Mouse (Mus musculus) thymus, postnatal 36 days (tissue): ENCODE results near the gene Hnrnpc.

ENCODE experiments used
- DNase-seq, 2 experiments: peaks; one replicate each; pipeline ENCODE4 v3.0.0; 2022; ENCODE audit warnings: mixed read lengths in 2 of 2

The Hnrnpc gene

GRCm38 (mm10) chr14:52103856-52104676, at the start of gene Hnrnpc:
Gene Hnrnpc, minus strand, starts transcription at chr14:52104028.
- peak; percentile 100 for DNase-seq

DNA sequence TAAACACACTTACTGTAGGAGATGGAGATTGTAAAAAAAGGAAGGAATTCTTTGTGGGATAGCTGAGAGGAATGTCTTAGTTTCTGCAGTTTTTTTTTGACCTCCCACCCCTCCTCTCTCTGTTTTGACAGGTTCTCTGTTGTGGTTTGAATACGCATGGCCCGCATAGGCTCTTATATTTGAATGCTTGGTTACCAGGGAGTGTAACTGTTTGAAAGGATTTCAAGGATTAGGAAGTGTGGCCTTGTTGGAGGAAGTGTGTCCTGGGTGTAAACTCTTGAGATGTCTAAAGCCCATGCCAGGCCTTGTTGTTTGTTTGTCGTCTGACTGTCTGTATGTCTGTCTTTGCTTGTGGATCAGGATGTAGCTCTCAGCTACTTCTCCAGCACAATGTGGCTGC, 48.8 kb upstream of the Hnrnpc start:
- DNase-seq = no peak

DNA sequence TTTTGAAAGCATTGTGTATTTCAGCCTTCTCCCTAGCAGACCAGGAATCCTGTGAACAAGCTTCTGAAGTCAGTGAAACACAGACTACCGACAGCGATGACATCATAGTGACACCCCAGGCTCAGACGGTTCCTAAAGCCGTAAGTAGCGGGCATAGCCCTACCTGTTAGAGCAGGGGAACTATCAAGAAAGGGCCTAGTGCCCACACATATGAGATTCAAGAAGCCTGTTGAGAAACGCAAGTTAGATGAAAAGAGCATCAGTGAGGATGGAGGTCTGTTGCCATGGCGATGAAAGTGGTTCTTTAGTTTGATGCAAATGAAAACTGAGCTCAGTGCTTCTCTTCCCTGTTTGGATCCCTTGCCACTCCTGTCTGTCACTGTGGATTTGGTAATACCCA, 48.4 kb upstream of the Hnrnpc start:
- no peak for DNase-seq

DNA sequence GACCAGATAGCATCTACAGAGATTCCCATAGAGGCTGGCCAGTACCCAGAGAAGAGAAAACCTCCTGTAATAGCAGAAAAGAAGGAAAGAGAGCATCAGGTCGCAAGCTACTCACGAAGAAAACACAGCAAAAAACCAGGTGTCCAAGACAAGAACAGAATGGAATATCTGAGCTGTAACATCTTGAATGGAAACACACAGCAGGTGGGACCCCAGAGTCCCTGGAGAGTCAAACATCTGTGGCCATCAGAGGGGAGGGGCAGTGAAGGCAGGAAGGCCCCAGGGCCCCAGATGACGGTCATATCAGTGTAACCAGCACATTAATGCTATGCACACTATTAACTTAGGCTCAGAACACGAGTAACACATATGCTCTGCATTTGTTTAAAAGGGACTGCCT, 46.1 kb upstream of the Hnrnpc start:
- DNase-seq = no peak

DNA sequence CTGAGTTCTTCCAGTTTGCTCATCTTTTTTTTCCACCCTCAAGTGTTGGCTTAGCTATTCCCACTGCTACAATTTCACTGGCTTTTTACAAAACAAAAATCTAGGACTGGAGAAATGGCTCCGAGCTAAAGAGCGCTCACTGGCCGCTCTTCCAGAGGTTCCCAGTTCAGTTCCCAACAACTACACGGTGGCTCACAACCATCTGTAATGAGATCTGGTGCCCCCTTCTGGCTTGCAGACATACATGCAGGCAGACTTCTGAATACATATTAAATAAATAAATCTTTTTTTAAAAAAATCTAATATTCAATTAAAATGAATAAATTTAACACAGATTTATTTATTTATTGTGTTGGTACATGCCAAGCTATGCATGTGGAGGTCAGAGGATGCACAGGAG, 42.7 kb upstream of the Hnrnpc start:
- DNase-seq = peak in 1 of 2 experiments; percentile 25

DNA sequence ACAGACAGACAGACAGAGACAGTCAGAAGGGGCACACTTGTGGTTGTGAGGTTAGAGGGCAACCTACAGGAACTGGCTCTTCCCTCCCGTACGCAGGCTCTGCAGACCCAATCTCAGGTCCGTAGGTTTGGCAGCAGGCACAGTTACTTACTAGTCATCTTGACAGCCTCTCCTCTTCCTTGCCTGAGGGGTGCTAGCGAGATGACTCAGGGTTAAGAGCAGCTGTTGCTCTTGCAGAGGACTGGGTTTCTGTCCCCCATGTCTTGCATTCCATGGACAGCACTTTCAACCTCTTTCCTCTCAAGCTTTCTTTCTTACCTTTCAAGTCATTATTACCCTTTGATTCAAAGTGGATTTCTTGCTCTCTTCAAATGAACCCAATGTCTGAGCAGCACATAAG, 40.3 kb upstream of the Hnrnpc start:
- DNase-seq = no peak

DNA sequence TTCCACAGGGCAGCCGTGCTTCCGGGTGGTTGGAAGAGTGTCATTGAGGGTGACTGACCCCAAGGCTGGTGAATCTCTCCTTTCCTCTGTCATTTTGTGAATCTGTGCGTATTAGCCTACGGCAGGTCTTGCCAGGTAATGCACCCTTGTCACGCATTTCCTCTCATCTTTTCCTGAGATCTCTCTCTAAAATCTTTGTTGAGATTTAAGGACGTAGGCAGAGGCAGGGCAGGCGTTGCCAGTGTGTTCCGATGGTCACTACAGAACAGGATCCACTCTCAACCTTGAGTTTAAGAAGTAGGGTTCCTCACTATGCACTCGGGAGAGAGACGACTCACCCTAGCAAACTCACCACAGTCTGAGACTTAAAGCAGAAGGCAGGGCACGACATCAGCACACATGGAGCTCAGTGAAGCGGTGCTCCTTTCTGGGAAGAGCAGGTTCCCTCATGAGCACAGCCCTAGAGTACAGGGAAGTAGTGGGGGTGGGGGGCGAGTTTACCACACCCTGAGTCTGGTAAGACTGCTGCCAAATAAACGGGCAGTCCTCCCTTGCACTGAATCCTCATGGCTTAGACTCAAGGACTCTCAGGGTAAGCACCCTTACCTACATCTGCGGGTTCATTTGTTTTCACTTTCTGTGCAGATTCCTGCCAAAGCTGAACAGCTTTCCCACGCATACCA, 37.8 kb upstream of the Hnrnpc start:
- DNase-seq = no peak

- DNase-seq = peak; percentile 39 to 40
Measured at GRCm38 (mm10) chr14:52140577-52141444, 37.0 kb upstream of the Hnrnpc start.

DNA sequence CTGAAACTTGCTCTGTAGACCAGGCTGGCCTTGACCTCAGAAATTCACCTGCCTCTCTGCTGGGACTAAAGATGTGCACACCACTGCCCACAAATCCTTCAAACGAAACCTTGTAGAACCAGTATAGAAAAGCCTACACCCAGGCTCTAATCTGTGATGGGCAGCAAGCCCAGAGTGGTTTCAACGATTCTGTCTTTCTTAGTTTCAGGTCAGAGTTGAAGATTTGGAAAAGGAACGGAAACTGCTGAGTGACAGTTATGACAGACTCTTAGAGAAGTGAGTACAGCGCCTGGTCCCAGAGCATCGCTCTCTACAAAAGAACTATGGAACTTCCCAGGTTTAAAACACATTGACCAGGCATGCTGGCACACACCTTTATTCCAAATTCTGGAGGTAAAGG, 29.8 kb upstream of the Hnrnpc start:
- no peak for DNase-seq

DNA sequence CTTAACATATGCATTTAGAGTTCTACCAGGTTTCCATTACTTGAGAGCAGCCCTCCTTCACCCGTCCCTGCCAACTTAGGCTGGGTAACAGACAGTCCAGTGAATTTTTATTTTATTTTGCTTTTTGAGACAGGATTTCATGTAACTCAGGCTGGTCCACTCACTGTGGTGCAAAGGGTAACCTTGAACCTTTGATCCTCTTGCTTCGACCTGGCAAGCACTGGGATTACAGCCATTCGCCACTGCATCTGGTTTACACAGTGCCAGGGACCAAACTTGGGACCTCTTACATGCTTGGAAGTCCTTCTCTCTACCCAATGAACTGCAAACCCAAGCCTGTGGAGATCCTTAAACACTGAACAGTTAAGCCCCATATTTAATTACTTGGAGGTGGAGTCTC, 20.8 kb upstream of the Hnrnpc start:
- DNase-seq = no peak

DNA sequence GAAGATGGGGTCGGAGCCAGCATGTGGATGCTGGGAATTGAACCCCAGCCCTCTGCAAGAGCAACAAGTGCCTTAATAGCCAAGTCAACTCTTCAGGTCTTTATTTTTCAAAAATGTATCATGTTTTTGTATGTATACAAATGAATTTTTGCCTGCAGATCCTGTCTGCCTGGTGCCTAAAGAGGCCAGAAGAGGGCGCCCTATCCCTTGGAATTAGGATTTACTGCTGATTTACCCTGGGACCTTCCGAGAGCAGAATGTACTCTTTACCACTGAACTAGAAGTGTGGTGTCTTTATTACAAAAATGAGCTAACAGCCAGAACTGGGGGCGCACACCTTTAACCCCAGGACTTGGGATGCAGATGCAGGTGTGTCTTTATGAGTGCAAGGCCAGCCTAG, 20.1 kb upstream of the Hnrnpc start:
- peak; percentile 59 to 71 for DNase-seq

- DNase-seq = no peak
Measured at GRCm38 (mm10) chr14:52120169-52120568, 16.3 kb upstream of the Hnrnpc start.

DNA sequence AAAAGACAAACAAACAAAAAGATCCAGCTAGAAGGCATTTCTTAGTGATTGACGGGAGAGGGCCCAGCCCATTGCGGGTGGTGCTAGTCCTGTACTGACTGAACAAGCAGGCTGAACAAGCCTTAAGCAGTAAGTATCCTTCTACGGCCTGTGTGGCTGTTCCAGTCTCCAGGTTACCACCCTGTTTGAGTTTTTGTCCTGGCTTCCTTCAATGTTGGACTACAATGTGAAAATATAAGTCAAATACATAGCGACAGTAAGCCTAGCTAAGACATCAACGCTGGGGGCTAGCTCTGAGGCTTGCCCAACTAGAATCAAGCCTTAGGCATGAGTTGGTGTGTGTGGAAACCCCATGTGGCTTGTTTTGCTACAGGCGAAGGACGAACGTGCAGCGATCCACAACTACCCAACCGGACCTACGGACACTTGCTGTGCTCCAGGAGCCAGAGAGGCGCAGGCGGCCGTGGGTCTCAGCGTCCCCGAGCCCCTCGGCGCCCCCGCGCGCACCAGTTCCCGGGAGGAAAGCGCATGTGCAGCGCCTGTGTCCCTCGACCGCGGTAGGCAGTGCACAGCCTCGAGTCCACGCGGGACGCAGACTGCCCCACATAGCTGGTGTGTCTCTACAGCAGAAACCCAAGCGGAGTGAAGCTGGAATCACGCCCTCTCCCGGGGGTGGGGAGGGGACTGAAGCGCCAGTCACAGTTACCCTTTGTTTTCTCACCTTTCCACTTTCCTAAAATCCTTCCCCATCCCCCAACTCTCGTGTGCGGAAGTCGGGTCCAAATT, 15.2 kb upstream of the Hnrnpc start:
- DNase-seq = peak; percentile 50 to 54

DNA sequence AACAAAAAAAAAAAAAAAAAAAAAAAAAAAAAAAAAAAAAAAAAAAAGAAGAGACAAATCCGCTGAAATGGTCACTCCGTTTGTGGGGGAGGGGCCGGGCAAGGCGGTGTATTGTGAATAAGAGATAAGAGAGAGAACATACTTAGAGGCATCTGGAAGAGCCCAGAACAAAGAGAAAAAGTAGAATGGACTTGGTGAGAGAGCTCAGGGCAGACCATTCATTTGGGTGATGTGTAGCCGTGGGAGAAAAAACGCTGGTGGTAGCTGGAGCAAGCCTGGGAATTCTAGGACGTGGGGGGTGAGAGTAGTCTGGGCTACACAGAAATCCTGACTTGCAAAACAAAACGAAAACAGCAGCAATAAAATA, 14.6 kb upstream of the Hnrnpc start:
- no peak for DNase-seq

DNA sequence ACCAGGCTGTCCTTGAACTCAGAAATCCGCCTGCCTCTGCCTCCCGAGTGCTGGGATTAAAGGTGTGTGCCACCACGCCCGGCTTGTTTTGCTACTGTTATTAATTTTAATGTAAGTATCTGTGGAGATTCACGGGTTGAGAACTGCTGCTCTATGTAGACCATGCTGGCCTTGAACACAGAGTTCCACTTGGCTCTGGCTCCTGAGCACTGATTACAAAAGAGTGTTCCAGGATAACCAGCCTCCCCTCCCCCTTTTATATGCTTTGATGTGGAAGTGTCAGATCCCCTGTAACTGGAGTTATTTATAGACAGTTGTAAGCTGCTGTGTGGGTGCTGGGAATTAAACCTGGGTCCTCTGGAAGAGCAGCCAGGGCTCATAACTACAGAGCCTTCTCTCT, 13.4 kb upstream of the Hnrnpc start:
- DNase-seq = no peak

DNA sequence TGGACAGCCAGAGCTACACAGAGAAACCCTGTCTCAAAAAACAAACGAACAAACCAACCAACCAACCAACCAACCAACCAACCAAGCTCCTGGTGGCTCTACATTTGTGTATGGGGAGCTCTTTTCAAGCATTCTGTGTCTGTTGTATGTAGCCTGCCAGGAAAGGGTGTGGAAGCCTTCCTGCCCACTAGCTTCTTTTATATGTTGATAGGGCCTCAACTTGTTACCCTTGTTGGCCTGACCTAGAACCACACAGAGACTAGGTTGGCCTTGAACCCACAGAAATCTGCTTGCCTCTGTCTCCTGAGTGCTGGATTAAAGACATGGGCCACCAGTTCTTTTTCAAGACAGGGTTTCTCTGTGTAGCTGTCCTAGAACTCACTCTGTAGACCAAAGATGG, 10.3 kb upstream of the Hnrnpc start:
- no peak for DNase-seq

GRCm38 (mm10) chr14:52110346-52110745, 6.5 kb upstream of the Hnrnpc start, which contains the start of gene Rpgrip1:
Gene Rpgrip1, plus strand, starts transcription at chr14:52110704.
- no peak for DNase-seq

DNA sequence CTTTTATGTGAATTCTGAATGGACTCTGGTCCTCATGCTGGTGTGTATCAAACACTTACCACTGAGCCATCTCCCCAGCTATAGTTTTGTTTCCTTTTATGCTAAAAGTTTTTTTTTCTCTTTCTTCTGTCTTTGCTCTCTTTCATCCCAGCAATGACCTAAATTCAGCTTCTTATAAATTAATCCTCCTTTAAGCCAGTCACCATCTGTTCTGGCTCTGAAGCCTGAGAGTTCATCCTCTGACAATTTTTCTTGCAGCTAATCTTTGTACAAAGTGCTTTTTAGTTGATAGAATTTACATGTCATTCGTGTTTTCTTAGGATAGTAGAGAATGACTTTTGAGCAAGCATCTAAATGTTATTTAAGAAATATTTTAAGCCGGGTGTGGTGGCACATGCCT, 4.2 kb upstream of the Hnrnpc start:
- no peak for DNase-seq

DNA sequence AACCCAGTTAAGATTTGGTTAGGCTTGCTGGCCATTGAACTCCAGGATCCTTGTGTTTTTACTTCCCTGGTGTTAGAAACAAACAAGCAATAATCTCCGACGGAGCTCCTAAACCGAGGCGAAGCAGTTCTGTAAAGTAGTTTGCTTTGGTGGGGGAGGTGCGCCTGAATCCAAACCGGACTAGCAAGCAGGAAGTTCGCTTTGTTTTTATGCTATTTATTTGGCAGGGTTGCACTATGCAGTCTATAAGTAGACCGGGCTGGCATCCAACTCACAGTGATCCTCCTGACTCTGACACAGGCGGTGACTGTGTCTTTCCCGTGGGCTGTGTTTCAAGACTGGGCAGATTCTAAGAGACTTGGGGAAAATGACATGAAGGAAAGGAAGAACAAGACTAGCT, 2.9 kb upstream of the Hnrnpc start:
- peak; percentile 13 to 27 for DNase-seq

GRCm38 (mm10) chr14:52105308-52105707, 1.5 kb upstream of the Hnrnpc start:
- DNase-seq = no peak

GRCm38 (mm10) chr14:52104677-52105285, 953 bp upstream of the Hnrnpc start:
- DNase-seq = no peak

- DNase-seq = no peak
Measured at GRCm38 (mm10) chr14:52103474-52103855, 363 bp downstream of the Hnrnpc start.
